Mouse (Mus musculus): ENCODE data around the gene Pygb.
A peak's percentile ranks its signal among the peaks of the same experiment; 100 is the strongest.

Pygb gene

GRCm38 (mm10) chr2:150786251-150787180 is at the start of gene Pygb:
Gene Pygb, plus strand, starts transcription at chr2:150786735.
- DNase-seq (ENCODE audit: inconsistent age in 2 of 2, low spot score in 1 of 2), result peak; percentile 90 to 94

- DNase-seq (ENCODE audit: inconsistent age in 2 of 2, low spot score in 1 of 2), result no peak
These were observed 48.7 kb upstream of the Pygb start for GRCm38 (mm10) chr2:150737881-150738280.

- no peak for DNase-seq (ENCODE audit: inconsistent age in 2 of 2, low spot score in 1 of 2)
These were observed 46.2 kb upstream of the Pygb start for GRCm38 (mm10) chr2:150740145-150740841.

- DNase-seq (ENCODE audit: inconsistent age in 2 of 2, low spot score in 1 of 2), result no peak
These were observed 45.1 kb upstream of the Pygb start for GRCm38 (mm10) chr2:150741405-150741804.

- DNase-seq (ENCODE audit: inconsistent age in 2 of 2, low spot score in 1 of 2), result no peak
These were observed 41.5 kb upstream of the Pygb start for GRCm38 (mm10) chr2:150745016-150745415.

- peak; percentile 96 to 99 for DNase-seq (ENCODE audit: inconsistent age in 2 of 2, low spot score in 1 of 2)
These were observed 37.7 kb upstream of the Pygb start, which contains the start of gene Entpd6 for GRCm38 (mm10) chr2:150748854-150749253. Gene Entpd6, plus strand, starts transcription at chr2:150749042.

- no peak for DNase-seq (ENCODE audit: inconsistent age in 2 of 2, low spot score in 1 of 2)
These were observed 37.3 kb upstream of the Pygb start for GRCm38 (mm10) chr2:150749283-150749682.

- DNase-seq (ENCODE audit: inconsistent age in 2 of 2, low spot score in 1 of 2), result peak in 1 of 2 experiments; percentile 31
These were observed 36.2 kb upstream of the Pygb start for GRCm38 (mm10) chr2:150750129-150750979.

GRCm38 (mm10) chr2:150755016-150755415 is 31.5 kb upstream of the Pygb start:
- no peak for DNase-seq (ENCODE audit: inconsistent age in 2 of 2, low spot score in 1 of 2)

GRCm38 (mm10) chr2:150761476-150761875 is 25.1 kb upstream of the Pygb start:
- DNase-seq (ENCODE audit: inconsistent age in 2 of 2, low spot score in 1 of 2), result no peak

- peak in 1 of 2 experiments; percentile 54 for DNase-seq (ENCODE audit: inconsistent age in 2 of 2, low spot score in 1 of 2)
These were observed 20.9 kb upstream of the Pygb start for GRCm38 (mm10) chr2:150765619-150766018.

- DNase-seq (ENCODE audit: inconsistent age in 2 of 2, low spot score in 1 of 2), result no peak
These were observed 20.3 kb upstream of the Pygb start for GRCm38 (mm10) chr2:150766083-150766862.

- DNase-seq (ENCODE audit: inconsistent age in 2 of 2, low spot score in 1 of 2), result no peak
These were observed 17.9 kb upstream of the Pygb start for GRCm38 (mm10) chr2:150768678-150769077.

- peak in 1 of 2 experiments; percentile 74 for DNase-seq (ENCODE audit: inconsistent age in 2 of 2, low spot score in 1 of 2)
These were observed 15.8 kb upstream of the Pygb start for GRCm38 (mm10) chr2:150770747-150771146.

GRCm38 (mm10) chr2:150771169-150771568 is 15.4 kb upstream of the Pygb start:
- no peak for DNase-seq (ENCODE audit: inconsistent age in 2 of 2, low spot score in 1 of 2)

GRCm38 (mm10) chr2:150771996-150772395 is 14.5 kb upstream of the Pygb start:
- no peak for DNase-seq (ENCODE audit: inconsistent age in 2 of 2, low spot score in 1 of 2)

GRCm38 (mm10) chr2:150772466-150773119 is 13.9 kb upstream of the Pygb start:
- no peak for DNase-seq (ENCODE audit: inconsistent age in 2 of 2, low spot score in 1 of 2)

GRCm38 (mm10) chr2:150782801-150783200 is 3.7 kb upstream of the Pygb start:
- DNase-seq (ENCODE audit: inconsistent age in 2 of 2, low spot score in 1 of 2), result no peak

GRCm38 (mm10) chr2:150787234-150787771 is 768 bp downstream of the Pygb start:
- DNase-seq (ENCODE audit: inconsistent age in 2 of 2, low spot score in 1 of 2), result peak; percentile 35 to 58

Data from adrenal gland, adult (tissue).